Mouse (Mus musculus) testis, adult 2 months (tissue): ENCODE measurements around the gene Zfp365.

ENCODE experiments used
- CTCF ChIP-seq: fragments of 200-500 bp; IDR thresholded peaks from 2 replicates; pipeline ENCODE4 v1.5.1; 2012; ENCODE audit warnings: low read depth, mild to moderate bottlenecking, inconsistent platforms, low read length, moderate library complexity; ENCODE audit not compliant: control insufficient read depth, insufficient read depth, insufficient replicate concordance
- POLR2A ChIP-seq: fragments of 200-500 bp; IDR thresholded peaks from 2 replicates; pipeline ENCODE4 v1.6.1; 2012; ENCODE audit warnings: low read depth, mild to moderate bottlenecking, inconsistent platforms, low read length, moderate library complexity; ENCODE audit not compliant: control insufficient read depth

DNA sequence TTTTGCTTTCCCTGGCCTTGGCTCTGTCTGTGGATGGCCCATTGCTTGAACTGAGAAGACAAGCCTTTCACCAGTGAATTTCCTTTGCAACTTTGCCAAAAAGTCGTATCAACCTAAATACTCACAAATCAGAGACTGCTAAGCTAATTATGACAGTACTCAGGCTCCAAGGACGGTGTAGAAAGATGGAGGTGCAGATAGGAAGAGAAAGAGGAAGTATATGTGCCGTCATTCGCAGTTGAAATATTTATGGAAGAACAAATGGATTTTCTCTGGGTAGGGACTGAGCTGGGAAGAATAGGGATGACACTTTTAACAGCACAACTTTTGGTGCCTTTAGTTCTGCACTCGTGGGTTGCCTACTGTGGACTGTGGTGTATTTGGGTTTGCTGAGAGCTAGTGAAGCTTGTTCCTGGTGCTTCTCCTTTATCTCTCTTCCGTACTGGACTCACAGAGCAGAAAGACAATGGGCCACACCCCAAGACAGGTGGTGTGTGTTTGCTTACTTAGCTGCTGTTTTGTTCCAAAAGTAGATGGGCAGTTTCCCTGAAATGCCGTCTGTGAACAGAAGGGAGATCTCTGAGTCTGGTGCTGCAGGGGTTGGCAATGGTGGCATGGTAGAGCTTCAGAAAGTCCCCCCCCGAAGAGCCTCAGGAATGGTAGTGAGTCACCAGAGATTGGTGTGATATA is 37.7 kb upstream of the Zfp365 start:
- TF ChIP-seq POLR2A = no peak
- TF ChIP-seq CTCF = no peak
